Mouse (Mus musculus): Measurements from ENCODE around the gene Npr1. TPM values are rescaled to one million over a fixed set of nuclear protein-coding genes. Genes with fewer than 3 reads are reported as not detected.

The Npr1 gene
- total and polyA plus RNA-seq, 2 experiments from 2014 or later: 2.8 to 6.2 TPM

DNA sequence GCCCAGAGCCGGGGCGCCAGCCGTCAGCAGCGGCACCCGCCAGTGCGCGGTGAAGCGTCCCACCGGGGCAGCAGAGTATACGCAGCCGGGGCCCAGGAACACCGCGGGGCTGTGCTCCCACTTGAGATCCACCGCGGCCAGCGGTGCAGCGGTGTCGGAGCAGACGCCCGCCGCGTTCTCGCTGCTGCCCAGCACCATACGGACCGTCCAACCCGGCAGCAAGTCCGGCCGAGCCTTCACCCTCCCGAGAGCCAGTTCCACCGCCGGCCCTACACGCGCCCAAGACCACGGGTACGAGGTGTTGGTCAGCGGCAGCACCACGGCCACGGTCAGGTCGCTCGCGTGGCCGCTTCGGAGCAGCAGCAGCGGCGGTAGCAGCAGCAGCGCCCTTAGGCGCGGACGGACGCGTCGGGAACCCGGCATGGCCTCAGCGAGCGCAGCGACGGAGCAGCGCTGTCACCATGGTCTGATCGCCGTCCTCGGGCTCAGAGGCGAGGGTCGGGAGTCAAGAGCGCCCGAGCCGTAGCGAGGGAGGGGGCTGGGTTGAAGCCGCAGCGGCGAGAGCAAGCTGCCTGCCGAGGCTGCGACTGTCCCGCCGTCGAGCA lies 483 bp downstream of the Npr1 start:
- H3K9me3 ChIP-seq (ENCODE audit: low read length): no peaks in the 10 kb centered on the region
- peaks cover 3% of the 10 kb centered on the region for H3K27me3 ChIP-seq (ENCODE audit: insufficient read depth, low read length)
- peak overlapping the region; percentile 56 for H3K4me3 ChIP-seq (ENCODE audit: low read length)
- TF ChIP-seq CTCF (IDR thresholded peaks at IDR 0.05; ENCODE audit: low read depth): no peak
- DNase-seq (ENCODE audit: low spot score) (peak; percentile 22), ATAC-seq (peak; percentile 52)
- no peaks in the 10 kb centered on the region for H3K4me1 ChIP-seq (ENCODE audit: insufficient read depth, low read length)
- H3K4me2 ChIP-seq (ENCODE audit: low read depth, low read length): peak overlapping the region; percentile 96
- no peaks in the 10 kb centered on the region for H3K36me3 ChIP-seq (ENCODE audit: insufficient read depth, low read length)
- no peak overlapping the region for H3K27ac ChIP-seq
- peak overlapping the region; percentile 49 for H3K9ac ChIP-seq (replicated peaks; ENCODE audit: low read length)
- under 1% methylated on average over 73 of the region's 75 CpGs for WGBS

DNA sequence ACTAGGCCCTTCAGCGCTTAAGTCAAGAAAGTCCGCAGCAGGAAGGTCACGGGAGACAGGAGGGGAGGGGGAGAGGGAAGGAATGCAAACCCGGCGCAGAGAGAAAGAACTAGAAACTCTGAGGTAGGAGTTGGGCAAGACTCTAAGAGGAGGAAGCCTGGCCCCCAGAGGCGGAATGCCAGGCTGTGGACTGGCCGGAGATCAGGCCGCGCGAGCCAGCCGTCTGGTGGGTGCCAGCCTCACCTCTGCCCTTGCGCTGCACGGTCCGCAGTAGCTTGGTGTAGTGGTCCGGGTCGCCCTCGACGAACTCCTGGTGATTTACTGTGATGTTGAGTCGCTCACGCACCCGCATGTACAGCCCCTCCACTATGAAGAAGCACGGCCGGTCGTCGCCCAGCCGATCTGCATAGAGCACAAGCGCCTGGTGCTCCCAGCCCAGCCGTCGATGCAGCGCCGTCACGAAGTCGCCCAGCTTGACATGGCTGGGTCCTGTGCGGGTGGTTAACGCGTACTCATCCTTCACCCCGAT lies 1.1 kb downstream of the Npr1 start:
- Histone ChIP-seq H3K4me1 (ENCODE audit: insufficient read depth, low read length) (no peaks in the 10 kb centered on the region), H3K4me3 (ENCODE audit: low read length) (peak overlapping the region; percentile 56), H3K36me3 (ENCODE audit: insufficient read depth, low read length) (no peaks in the 10 kb centered on the region), H3K9me3 (ENCODE audit: low read length) (no peaks in the 10 kb centered on the region), H3K9ac (replicated peaks; ENCODE audit: low read length) (no peak overlapping the region; the same call in 1 of the 2 replicates), H3K4me2 (ENCODE audit: low read depth, low read length) (peak overlapping the region; percentile 96), H3K27me3 (ENCODE audit: insufficient read depth, low read length) (peaks cover 3% of the 10 kb centered on the region), H3K27ac (no peak overlapping the region)
- ATAC-seq (peak; percentile 12; the same call in 1 of the 2 replicates), DNase-seq (ENCODE audit: low spot score) (no peak)
- no peak for TF ChIP-seq CTCF (IDR thresholded peaks at IDR 0.05; ENCODE audit: low read depth)
- 9% methylated on average over 37 of the region's 37 CpGs for WGBS

DNA sequence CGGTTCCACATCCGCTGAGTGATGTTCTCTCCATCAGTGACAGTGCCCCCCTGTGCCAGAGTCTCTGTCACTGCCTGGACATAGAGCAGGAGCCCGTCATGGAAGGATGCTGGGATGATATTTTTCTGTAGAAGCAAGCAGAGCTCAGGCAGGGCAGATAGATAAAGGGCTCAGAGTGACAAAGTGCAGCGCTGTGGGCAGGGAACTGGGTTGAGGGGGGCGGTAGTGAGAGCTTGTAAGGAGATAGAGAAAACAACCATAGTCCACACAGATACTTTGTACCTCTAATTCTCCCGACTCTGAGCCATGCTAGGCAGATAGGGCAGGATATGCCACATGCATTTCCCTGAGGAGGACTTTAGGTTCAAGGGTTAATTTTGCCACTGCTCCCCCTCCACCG lies 3.1 kb downstream of the Npr1 start:
- TF ChIP-seq CTCF (IDR thresholded peaks at IDR 0.05; ENCODE audit: low read depth): no peak
- no peaks in the 10 kb centered on the region for H3K4me1 ChIP-seq (ENCODE audit: insufficient read depth, low read length)
- no peak for DNase-seq (ENCODE audit: low spot score)
- H3K9ac ChIP-seq (replicated peaks; ENCODE audit: low read length): no peak overlapping the region
- H3K4me2 ChIP-seq (ENCODE audit: low read depth, low read length): no peak overlapping the region
- H3K4me3 ChIP-seq (ENCODE audit: low read length): no peak overlapping the region
- H3K27ac ChIP-seq: no peak overlapping the region
- no peak for ATAC-seq
- no peaks in the 10 kb centered on the region for H3K36me3 ChIP-seq (ENCODE audit: insufficient read depth, low read length)
- 28% methylated on average over 7 of the region's 7 CpGs for WGBS
- peaks cover 3% of the 10 kb centered on the region for H3K27me3 ChIP-seq (ENCODE audit: insufficient read depth, low read length)
- H3K9me3 ChIP-seq (ENCODE audit: low read length): no peaks in the 10 kb centered on the region

DNA sequence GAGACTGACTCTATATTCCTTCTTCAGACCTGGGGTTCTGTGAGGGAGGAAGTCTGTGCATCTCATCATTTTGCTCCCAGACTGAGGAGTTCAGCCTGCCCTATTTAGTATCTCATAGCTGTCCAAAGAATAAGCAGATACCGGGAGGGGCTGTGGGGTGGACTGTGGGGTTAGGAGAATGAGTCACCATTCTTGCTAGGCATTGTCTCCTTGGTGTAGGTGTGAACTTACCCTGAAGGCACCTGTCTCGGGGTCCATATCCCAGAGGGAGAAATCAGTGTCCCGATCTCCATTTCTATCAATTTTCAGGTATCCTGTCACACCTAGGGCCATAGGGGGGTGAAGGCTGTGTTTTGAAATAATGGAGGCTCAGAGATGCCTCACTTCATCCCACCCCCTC lies 3.7 kb downstream of the Npr1 start:
- no peak overlapping the region for H3K27ac ChIP-seq
- H3K4me1 ChIP-seq (ENCODE audit: insufficient read depth, low read length): no peaks in the 10 kb centered on the region
- peaks cover 3% of the 10 kb centered on the region for H3K27me3 ChIP-seq (ENCODE audit: insufficient read depth, low read length)
- no peak overlapping the region for H3K4me3 ChIP-seq (ENCODE audit: low read length)
- H3K4me2 ChIP-seq (ENCODE audit: low read depth, low read length): no peak overlapping the region
- H3K36me3 ChIP-seq (ENCODE audit: insufficient read depth, low read length): no peaks in the 10 kb centered on the region
- WGBS: 93% methylated on average over 3 of the region's 3 CpGs
- no peak overlapping the region for H3K9ac ChIP-seq (replicated peaks; ENCODE audit: low read length)
- ATAC-seq: no peak
- no peak for DNase-seq (ENCODE audit: low spot score)
- no peaks in the 10 kb centered on the region for H3K9me3 ChIP-seq (ENCODE audit: low read length)
- no peak for TF ChIP-seq CTCF (IDR thresholded peaks at IDR 0.05; ENCODE audit: low read depth)

- Histone ChIP-seq H3K4me3 (ENCODE audit: low read length) (no peak overlapping the region), H3K4me2 (ENCODE audit: low read depth, low read length) (no peak overlapping the region), H3K36me3 (ENCODE audit: insufficient read depth, low read length) (no peaks in the 10 kb centered on the region), H3K27me3 (ENCODE audit: insufficient read depth, low read length) (no peaks in the 10 kb centered on the region; the same call in 1 of the 2 replicates), H3K4me1 (ENCODE audit: insufficient read depth, low read length) (no peaks in the 10 kb centered on the region), H3K27ac (no peak overlapping the region), H3K9ac (replicated peaks; ENCODE audit: low read length) (no peak overlapping the region), H3K9me3 (ENCODE audit: low read length) (no peaks in the 10 kb centered on the region)
- TF ChIP-seq CTCF (IDR thresholded peaks at IDR 0.05; ENCODE audit: low read depth): no peak
- DNase-seq (ENCODE audit: low spot score) (no peak), ATAC-seq (no peak)
- 71% methylated on average over 5 of the region's 5 CpGs for WGBS
These were observed 5.4 kb downstream of the Npr1 start for GRCm38 (mm10) chr3:90460315-90460714.

DNA sequence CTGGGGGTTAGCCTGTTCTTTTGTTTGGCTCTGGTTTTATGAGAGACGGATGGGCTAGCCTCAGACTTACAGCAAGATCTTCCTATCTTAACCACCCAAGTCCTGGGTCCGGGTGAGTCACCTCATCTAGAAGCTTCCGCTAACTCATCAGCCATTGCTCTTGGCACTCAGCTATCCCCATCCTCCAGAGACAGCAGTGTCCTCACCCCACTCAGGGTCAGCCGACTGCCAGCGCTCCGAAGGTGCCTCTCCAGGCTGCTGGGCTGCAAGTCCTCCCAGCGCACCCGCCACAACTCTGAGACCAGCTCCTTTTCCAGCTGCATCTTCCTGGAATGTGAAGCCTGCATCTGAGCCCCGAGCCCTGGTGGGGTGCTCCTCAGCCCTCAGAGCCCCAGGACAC lies 5.9 kb downstream of the Npr1 start:
- no peaks in the 10 kb centered on the region for H3K4me1 ChIP-seq (ENCODE audit: insufficient read depth, low read length)
- ATAC-seq (no peak), DNase-seq (ENCODE audit: low spot score) (no peak)
- H3K4me3 ChIP-seq (ENCODE audit: low read length): no peak overlapping the region
- no peaks in the 10 kb centered on the region for H3K9me3 ChIP-seq (ENCODE audit: low read length)
- H3K27ac ChIP-seq: no peak overlapping the region
- 85% methylated on average over 9 of the region's 9 CpGs for WGBS
- no peak overlapping the region for H3K4me2 ChIP-seq (ENCODE audit: low read depth, low read length)
- no peaks in the 10 kb centered on the region; the same call in 1 of the 2 replicates for H3K27me3 ChIP-seq (ENCODE audit: insufficient read depth, low read length)
- TF ChIP-seq CTCF (IDR thresholded peaks at IDR 0.05; ENCODE audit: low read depth): no peak
- H3K36me3 ChIP-seq (ENCODE audit: insufficient read depth, low read length): no peaks in the 10 kb centered on the region
- no peak overlapping the region for H3K9ac ChIP-seq (replicated peaks; ENCODE audit: low read length)

GRCm38 (mm10) chr3:90454931-90455330 lies 10.7 kb downstream of the Npr1 start:
- Histone ChIP-seq H3K9me3 (ENCODE audit: low read length) (no peaks in the 10 kb centered on the region), H3K4me3 (ENCODE audit: low read length) (no peak overlapping the region), H3K9ac (replicated peaks; ENCODE audit: low read length) (no peak overlapping the region), H3K27me3 (ENCODE audit: insufficient read depth, low read length) (no peaks in the 10 kb centered on the region), H3K36me3 (ENCODE audit: insufficient read depth, low read length) (no peaks in the 10 kb centered on the region), H3K4me1 (ENCODE audit: insufficient read depth, low read length) (no peaks in the 10 kb centered on the region), H3K27ac (no peak overlapping the region), H3K4me2 (ENCODE audit: low read depth, low read length) (no peak overlapping the region)
- no peak for TF ChIP-seq CTCF (IDR thresholded peaks at IDR 0.05; ENCODE audit: low read depth)
- DNase-seq (ENCODE audit: low spot score): no peak
- WGBS: 89% methylated on average over 14 of the region's 14 CpGs
- ATAC-seq: no peak

All from hindbrain, postnatal 0 days (tissue).